Mouse (Mus musculus) liver, embryonic 14.5 days (tissue): ENCODE measurements around the gene Tnrc6c. TPM values are rescaled to one million over a fixed set of nuclear protein-coding genes. Genes with fewer than 3 reads are reported as not detected.

Experiments used
- ATAC-seq: fragments of 200-750 bp; cut with Nextera tagmentation; 2 replicates; pipeline ENCODE4 v1.8.0; 2017; ENCODE audit warnings: moderate number of reproducible peaks, mild to moderate bottlenecking, moderate library complexity; ENCODE audit not compliant: insufficient read depth
- DNase-seq, 3 experiments: peaks; one replicate each; pipeline ENCODE4 v3.0.0-alpha.2; 2012 to 2013; ENCODE audit warnings: low read depth in 3 of 3, low spot score in 3 of 3
- H3K27ac ChIP-seq: fragments of 300-500 bp; sonication (generic); 2 replicates; pipeline ENCODE4 v1.5.1; 2014; ENCODE audit warnings: moderate library complexity, mild to moderate bottlenecking, control low read depth, inconsistent platforms
- H3K27me3 ChIP-seq: fragments of 300-500 bp; sonication (generic); 2 replicates; pipeline ENCODE4 v1.6.1; 2014; ENCODE audit warnings: mild to moderate bottlenecking, low read length, moderate library complexity; ENCODE audit not compliant: control insufficient read depth, insufficient read depth
- H3K36me3 ChIP-seq: fragments of 300-500 bp; sonication (generic); replicated peaks from 2 replicates; pipeline ENCODE4 v1.6.1; 2014; ENCODE audit warnings: low read depth; ENCODE audit not compliant: control insufficient read depth, insufficient read depth
- H3K4me1 ChIP-seq, 2 experiments: fragments of 200-500 bp in 1 of 2; fragments of 300-500 bp in 1 of 2; sonication (generic) in 1 of 2; replicated peaks; 2 replicates each; pipeline ENCODE4 v1.6.1; 2012 to 2014; ENCODE audit warnings: antibody characterized with exemption in 1 of 2, inconsistent platforms in 1 of 2, low read length in 1 of 2; ENCODE audit not compliant: control insufficient read depth in 2 of 2, insufficient read depth in 2 of 2
- H3K4me2 ChIP-seq: fragments of 300-500 bp; sonication (generic); 2 replicates; pipeline ENCODE4 v1.6.1; 2014; ENCODE audit warnings: low read depth, mild to moderate bottlenecking, control low read depth, moderate library complexity
- H3K4me3 ChIP-seq, 2 experiments: fragments of 200-500 bp in 1 of 2; fragments of 300-500 bp in 1 of 2; sonication (generic) in 1 of 2; 2 replicates each; pipeline ENCODE4 v1.5.1; 2012 to 2014; ENCODE audit warnings: low read depth in 2 of 2, low read length in 2 of 2, mild to moderate bottlenecking in 2 of 2, control low read depth in 1 of 2, inconsistent platforms in 1 of 2, moderate library complexity in 1 of 2; ENCODE audit not compliant: insufficient read depth in 1 of 2
- H3K9ac ChIP-seq: fragments of 300-500 bp; sonication (generic); replicated peaks from 2 replicates; pipeline ENCODE4 v1.6.1; 2014; ENCODE audit warnings: mild to moderate bottlenecking, control low read depth, moderate library complexity
- H3K9me3 ChIP-seq: fragments of 300-500 bp; sonication (generic); 2 replicates; pipeline ENCODE4 v1.6.1; 2016; ENCODE audit warnings: low read length, mixed read lengths; ENCODE audit not compliant: control insufficient read depth
- CTCF ChIP-seq: IDR thresholded peaks from 2 replicates; pipeline ENCODE4 v1.5.1; 2016; ENCODE audit warnings: antibody characterized with exemption, low read depth, control low read depth
- EP300 ChIP-seq: IDR thresholded peaks from 2 replicates; pipeline ENCODE4 v1.6.1; 2016; ENCODE audit warnings: antibody characterized with exemption, low read depth
- WGBS: fragments of 180-500 bp; shearing (Covaris S2); extraction: QIAGEN DNeasy Blood & Tissue Kit; methylation state at CpG from one replicate; pipeline ENCODE4 v1.1.7; 2014; ENCODE audit not compliant: insufficient replicate concordance; 5-methylcytosine and 5-hydroxymethylcytosine counted together
- polyA plus RNA-seq, 2 experiments: library from polyadenylated mRNA; depleted of rRNA in 1 of 2; stranded (reverse) in 1 of 2; unstranded in 1 of 2; fragments of >200 nt; fragmentation: Nextera tagmentation in 1 of 2; extraction: Ambion mirVana in 1 of 2; gene quantifications; 2 replicates each; pipeline versions ENCODE4 v1.2.1 to v1.2.3; 2012 to 2014

Tnrc6c gene
- polyA plus RNA-seq, 2 experiments: 2.4 to 3.7 TPM

DNA sequence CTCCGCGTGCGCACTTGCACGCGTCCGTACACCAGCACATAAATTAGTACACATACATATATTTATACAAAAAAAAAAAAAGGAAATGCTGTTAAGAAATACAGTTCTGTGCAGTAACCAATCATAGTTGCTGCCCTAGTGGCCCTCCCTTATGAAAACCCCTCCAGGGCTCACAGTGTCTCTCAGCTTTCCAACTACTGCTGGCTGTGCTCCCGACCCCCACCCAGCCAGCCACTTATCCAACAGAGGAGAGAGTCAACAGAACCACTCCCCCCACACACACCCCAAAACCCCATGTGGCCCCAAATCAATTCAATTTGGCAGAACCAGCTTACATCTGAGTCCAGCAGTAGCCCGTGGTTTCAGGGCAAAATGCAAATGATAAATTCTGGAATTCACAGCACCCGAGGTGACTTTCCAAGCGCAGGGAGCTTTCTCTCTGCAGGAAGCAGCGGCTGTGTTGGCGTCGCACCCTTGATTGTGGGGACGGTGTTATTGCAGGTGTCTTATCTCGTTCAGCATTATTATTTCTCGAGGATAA, 36.7 kb upstream of the Tnrc6c start:
- Histone ChIP-seq H3K27me3 (peaks cover 15% of the 10 kb centered on the region), H3K4me3 (no peak overlapping the region), H3K36me3 (no peaks in the 10 kb centered on the region), H3K9ac (no peak overlapping the region), H3K4me2 (no peak overlapping the region), H3K4me1 (peaks cover 0 to 2% of the 10 kb centered on the region in 2 experiments; a peak in 1 of 4 replicates), H3K9me3 (no peaks in the 10 kb centered on the region), H3K27ac (no peak overlapping the region)
- WGBS: 20% methylated on average over 16 of the region's 16 CpGs
- ATAC-seq (no peak), DNase-seq (no peak)
- no peak for TF ChIP-seq CTCF
- no peak for TF ChIP-seq EP300

DNA sequence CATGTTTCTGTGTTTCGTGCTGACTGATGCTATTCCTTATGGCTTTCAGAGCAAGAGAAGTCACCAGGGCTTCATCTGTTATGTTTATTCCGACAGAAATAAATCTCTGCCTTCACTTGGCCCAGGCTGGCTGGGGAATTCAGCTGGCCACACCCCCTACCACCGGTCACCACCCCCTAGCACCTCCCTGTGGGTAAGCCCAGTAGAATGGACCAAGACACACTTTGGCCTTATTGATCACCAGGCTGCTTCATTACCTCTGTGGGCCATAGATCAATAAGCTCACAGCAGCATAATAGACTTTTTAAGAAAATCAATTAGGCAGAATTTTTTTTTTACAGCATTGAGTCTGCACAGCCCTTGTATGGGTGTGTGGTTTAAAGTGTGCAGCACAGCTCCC, 35.9 kb upstream of the Tnrc6c start:
- no peak overlapping the region for H3K4me2 ChIP-seq
- H3K4me3 ChIP-seq: no peak overlapping the region
- DNase-seq (no peak), ATAC-seq (no peak)
- H3K27me3 ChIP-seq: peaks cover 15% of the 10 kb centered on the region
- peaks cover 0 to 2% of the 10 kb centered on the region in 2 experiments; a peak in 1 of 4 replicates for H3K4me1 ChIP-seq
- no peak for TF ChIP-seq EP300
- TF ChIP-seq CTCF: no peak
- no peak overlapping the region for H3K9ac ChIP-seq
- WGBS: 12% methylated on average over 3 of the region's 3 CpGs
- H3K27ac ChIP-seq: no peak overlapping the region
- H3K9me3 ChIP-seq: no peaks in the 10 kb centered on the region
- no peaks in the 10 kb centered on the region for H3K36me3 ChIP-seq

DNA sequence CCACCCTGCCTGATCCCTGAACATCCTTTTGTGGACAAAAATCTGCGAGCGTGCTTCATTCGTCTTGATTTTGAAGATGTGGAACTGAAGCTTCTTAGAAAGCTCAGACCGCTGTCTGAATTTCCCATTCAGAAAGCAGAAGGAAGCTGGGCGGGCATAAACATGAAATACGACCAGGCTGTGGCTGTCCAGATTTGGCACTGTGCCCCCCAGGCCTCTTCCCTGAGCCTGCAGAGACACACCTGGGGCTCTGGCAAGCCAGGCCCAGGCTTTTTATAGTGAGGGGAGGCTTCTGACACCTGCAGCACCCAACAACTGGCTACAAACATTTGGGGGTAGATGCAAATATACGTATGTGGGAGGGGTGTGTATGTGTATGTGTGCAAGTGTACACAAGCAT, 35.3 kb upstream of the Tnrc6c start:
- no peak for ATAC-seq
- DNase-seq: no peak
- Histone ChIP-seq H3K9me3 (no peaks in the 10 kb centered on the region), H3K27me3 (peaks cover 15% of the 10 kb centered on the region), H3K36me3 (no peaks in the 10 kb centered on the region), H3K4me2 (no peak overlapping the region), H3K27ac (no peak overlapping the region), H3K9ac (no peak overlapping the region), H3K4me1 (peaks cover 0 to 2% of the 10 kb centered on the region in 2 experiments; a peak in 1 of 4 replicates), H3K4me3 (no peak overlapping the region)
- no peak for TF ChIP-seq CTCF
- TF ChIP-seq EP300: no peak
- 18% methylated on average over 7 of the region's 7 CpGs for WGBS

DNA sequence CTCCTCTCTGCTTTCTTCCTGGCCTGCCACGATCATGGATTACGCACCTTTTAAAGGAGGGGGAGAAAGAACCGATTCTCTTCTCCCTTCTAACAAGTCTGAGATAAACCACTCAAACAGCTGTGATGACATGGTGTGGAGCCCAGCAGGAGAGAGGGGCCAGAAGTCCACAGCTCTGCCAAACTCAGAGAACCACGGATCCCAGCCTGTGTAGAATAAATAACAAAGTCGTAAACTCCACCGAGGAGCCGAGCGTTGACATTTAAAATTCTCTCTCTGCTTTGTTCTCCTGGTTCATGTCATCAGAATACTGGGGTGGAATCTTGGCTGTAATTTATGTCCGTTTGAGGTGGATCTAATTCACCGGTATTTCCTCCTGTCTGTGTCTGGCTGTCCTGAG, 34.5 kb upstream of the Tnrc6c start:
- DNase-seq: no peak
- 42% methylated on average over 10 of the region's 10 CpGs for WGBS
- no peak for TF ChIP-seq EP300
- no peak for TF ChIP-seq CTCF
- Histone ChIP-seq H3K4me2 (no peak overlapping the region), H3K9me3 (no peaks in the 10 kb centered on the region), H3K4me3 (no peak overlapping the region), H3K27me3 (peaks cover 15% of the 10 kb centered on the region), H3K36me3 (no peaks in the 10 kb centered on the region), H3K4me1 (peaks cover 0 to 2% of the 10 kb centered on the region in 2 experiments; a peak in 1 of 4 replicates), H3K9ac (no peak overlapping the region), H3K27ac (no peak overlapping the region)
- ATAC-seq: no peak

DNA sequence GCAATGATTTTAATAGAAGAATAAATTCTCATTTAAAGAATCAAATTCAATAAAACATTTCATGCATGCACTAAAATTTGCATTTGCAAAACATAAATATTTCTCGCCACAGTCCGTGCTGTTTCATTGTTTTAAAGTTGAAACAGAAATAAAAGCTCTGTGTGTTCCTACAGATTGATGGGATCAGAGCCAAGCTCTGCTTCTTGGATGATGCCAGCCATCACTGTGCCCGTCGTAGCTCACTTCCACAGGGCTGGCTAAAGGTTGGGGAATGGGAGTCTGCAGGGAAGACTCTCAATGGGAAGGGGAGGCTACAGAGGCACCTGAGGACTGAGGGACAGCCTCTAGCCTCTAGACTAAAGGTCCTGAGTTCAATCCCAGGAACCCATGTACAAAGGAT, 28.9 kb upstream of the Tnrc6c start:
- H3K27me3 ChIP-seq: peaks cover 12% of the 10 kb centered on the region
- TF ChIP-seq EP300: no peak
- TF ChIP-seq CTCF: no peak
- WGBS: 44% methylated on average over 4 of the region's 4 CpGs

More for the DNA sequence above, 28.9 kb upstream of the Tnrc6c start:
- Histone ChIP-seq H3K36me3 (no peaks in the 10 kb centered on the region), H3K4me1 (no peaks in the 10 kb centered on the region), H3K9me3 (no peaks in the 10 kb centered on the region), H3K4me2 (no peak overlapping the region), H3K9ac (no peak overlapping the region), H3K27ac (no peak overlapping the region), H3K4me3 (no peak overlapping the region)
- DNase-seq (no peak), ATAC-seq (no peak)
